In genomic region chr6:35133246-35133578, GRCm38 (mm10) we compare ENCODE assay signal across 8 mouse cellular contexts. TPM values are rescaled to one million over a fixed set of nuclear protein-coding genes. Genes with fewer than 3 reads are reported as not detected.
A peak's percentile ranks its signal among the peaks of the same experiment; 100 is the strongest.
DNase-seq lines count a peak whose midpoint lies in the region; ATAC-seq and TF ChIP-seq lines count a peak whose summit lies in the region.

No protein-coding gene starts in this region.

- no peaks in the 10 kb centered on the region for H3K27me3 ChIP-seq in heart, postnatal 0 days (ENCODE audit: control insufficient read depth, insufficient read depth, low read length)
- no peaks in the 10 kb centered on the region for H3K27me3 ChIP-seq in hindbrain, postnatal 0 days (ENCODE audit: insufficient read depth, low read length)
- no peaks in the 10 kb centered on the region for H3K27me3 ChIP-seq in midbrain, embryonic 14.5 days (ENCODE audit: control insufficient read depth, insufficient read depth, low read length)

- peak overlapping the region; percentile 92 for H3K27ac ChIP-seq in heart, postnatal 0 days (ENCODE audit: low read depth)
- H3K27ac ChIP-seq in brown adipose tissue, adult 24 weeks (replicated peaks; ENCODE audit: low read depth, low read length): peak overlapping the region; percentile 92
- peak overlapping the region; percentile 82 for H3K27ac ChIP-seq in hindbrain, postnatal 0 days
- peak overlapping the region; percentile 89 for H3K27ac ChIP-seq in midbrain, embryonic 14.5 days (replicated peaks; ENCODE audit: low read depth, low read length)

- peak; percentile 44 for DNase-seq in heart, postnatal 0 days (ENCODE audit: low spot score)
- no peak for DNase-seq in heart, adult 11 months
- DNase-seq in hindbrain, postnatal 0 days (ENCODE audit: low spot score): no peak
- no peak for DNase-seq in midbrain, embryonic 14.5 days
- DNase-seq in ovary, postnatal 36 days (ENCODE audit: low spot score): no peak
- no peak for DNase-seq in adrenal gland, postnatal 25 days
- no peak for DNase-seq in Muller cell, postnatal 12 days (ENCODE audit: inconsistent ontology term)

- TF ChIP-seq CTCF in heart, postnatal 0 days (IDR thresholded peaks at IDR 0.05; ENCODE audit: low read depth): no peak
- TF ChIP-seq CTCF in hindbrain, postnatal 0 days (IDR thresholded peaks at IDR 0.05; ENCODE audit: low read depth): no peak

- no peaks in the 10 kb centered on the region for H3K36me3 ChIP-seq in heart, postnatal 0 days (replicated peaks; ENCODE audit: control insufficient read depth, insufficient read depth, low read length)
- H3K36me3 ChIP-seq in hindbrain, postnatal 0 days (ENCODE audit: insufficient read depth, low read length): no peaks in the 10 kb centered on the region
- H3K36me3 ChIP-seq in midbrain, embryonic 14.5 days (ENCODE audit: control insufficient read depth, insufficient read depth, low read length): no peaks in the 10 kb centered on the region

- H3K4me2 ChIP-seq in heart, postnatal 0 days (ENCODE audit: low read depth, low read length): peak overlapping the region; percentile 93
- peak overlapping the region; percentile 83 for H3K4me2 ChIP-seq in hindbrain, postnatal 0 days (ENCODE audit: low read depth, low read length)
- H3K4me2 ChIP-seq in midbrain, embryonic 14.5 days (ENCODE audit: low read length): peak overlapping the region; percentile 74

- no peaks in the 10 kb centered on the region for H3K9me3 ChIP-seq in heart, postnatal 0 days (replicated peaks; ENCODE audit: control insufficient read depth, low read length)
- H3K9me3 ChIP-seq in hindbrain, postnatal 0 days (ENCODE audit: low read length): no peaks in the 10 kb centered on the region
- H3K9me3 ChIP-seq in midbrain, embryonic 14.5 days (ENCODE audit: control insufficient read depth, low read length): no peaks in the 10 kb centered on the region

- H3K4me1 ChIP-seq in heart, postnatal 0 days (ENCODE audit: control insufficient read depth, insufficient read depth): peaks cover 10% of the 10 kb centered on the region
- H3K4me1 ChIP-seq in brown adipose tissue, adult 24 weeks (ENCODE audit: control insufficient read depth, insufficient read depth, insufficient read length, low read length): peaks cover 6% of the 10 kb centered on the region; the same call in 1 of the 2 replicates
- peaks cover 12% of the 10 kb centered on the region; the same call in 1 of the 2 replicates for H3K4me1 ChIP-seq in hindbrain, postnatal 0 days (ENCODE audit: insufficient read depth, low read length)
- H3K4me1 ChIP-seq in midbrain, embryonic 14.5 days (ENCODE audit: control insufficient read depth, insufficient read depth, low read length): peaks cover 10% of the 10 kb centered on the region

- peak; percentile 84 for ATAC-seq in heart, postnatal 0 days (ENCODE audit: insufficient read depth, low read depth)
- peak; percentile 92 for ATAC-seq in hindbrain, postnatal 0 days
- ATAC-seq in midbrain, embryonic 14.5 days (ENCODE audit: low FRiP score, low TSS enrichment): peak; percentile 90

- WGBS in heart, postnatal 0 days: 0% methylated on average over 23 of the region's 25 CpGs
- WGBS in hindbrain, postnatal 0 days: 1% methylated on average over 23 of the region's 25 CpGs
- WGBS in midbrain, embryonic 14.5 days: 1% methylated on average over 21 of the region's 25 CpGs

- H3K9ac ChIP-seq in heart, postnatal 0 days (replicated peaks; ENCODE audit: low read depth, low read length): peak overlapping the region; percentile 84
- H3K9ac ChIP-seq in hindbrain, postnatal 0 days (replicated peaks; ENCODE audit: low read length): peak overlapping the region; percentile 64
- peak overlapping the region; percentile 82 for H3K9ac ChIP-seq in midbrain, embryonic 14.5 days (replicated peaks; ENCODE audit: low read length)

- 0 out of 2 replicates have a peak, but pooled peaks have one; percentile 33 for TF ChIP-seq EP300 in heart, postnatal 0 days (IDR thresholded peaks at IDR 0.05; ENCODE audit: low read depth)

- peak overlapping the region; percentile 90 for H3K4me3 ChIP-seq in heart, postnatal 0 days (ENCODE audit: low read depth, low read length)
- peak overlapping the region; percentile 96 for H3K4me3 ChIP-seq in brown adipose tissue, adult 24 weeks (ENCODE audit: insufficient read depth, low read depth, low read length)
- H3K4me3 ChIP-seq in hindbrain, postnatal 0 days (ENCODE audit: low read length): peak overlapping the region; percentile 75
- peak overlapping the region; percentile 67 for H3K4me3 ChIP-seq in midbrain, embryonic 14.5 days (replicated peaks; ENCODE audit: low read depth, low read length)

RNA-seq across cellular contexts. Expression of gene Cnot4, which starts 0.3 kb away (rescaled TPM):
- 10.2 and 13.3 TPM in 2 replicates for total RNA-seq in heart, postnatal 0 days (2014; rRNA removed; ENCODE audit: low replicate concordance)
- 15.0 and 17.4 TPM in 2 replicates for polyA plus RNA-seq in heart, postnatal 0 days (2015; fragmentation: Nextera tagmentation; extraction: Ambion mirVana)
- 8.6 and 12.6 TPM in 2 replicates for polyA plus RNA-seq in brown adipose tissue, adult 24 weeks (2012; ENCODE audit: insufficient read depth, insufficient read length, missing spikeins)
- 21.2 and 21.4 TPM in 2 replicates for total RNA-seq in hindbrain, postnatal 0 days (2014; rRNA removed)
- 23.5 and 24.7 TPM in 2 replicates for polyA plus RNA-seq in hindbrain, postnatal 0 days (2015; fragmentation: Nextera tagmentation; extraction: Ambion mirVana)
- 35.2 and 39.0 TPM in 2 replicates for polyA plus RNA-seq in midbrain, embryonic 14.5 days (2014; fragmentation: Nextera tagmentation; extraction: Ambion mirVana)
- 25.0 and 35.4 TPM in 2 replicates for total RNA-seq in adrenal gland, postnatal 25 days (2021)

RNA-seq across cellular contexts. Expression of gene Nup205, which starts 44.0 kb away (rescaled TPM):
- total RNA-seq in heart, postnatal 0 days (2014; rRNA removed; ENCODE audit: low replicate concordance): 34.6 and 36.7 TPM in 2 replicates
- 7.0 and 7.1 TPM in 2 replicates for polyA plus RNA-seq in heart, postnatal 0 days (2015; fragmentation: Nextera tagmentation; extraction: Ambion mirVana)
- 13.7 and 19.7 TPM in 2 replicates for polyA plus RNA-seq in brown adipose tissue, adult 24 weeks (2012; ENCODE audit: insufficient read depth, insufficient read length, missing spikeins)
- total RNA-seq in hindbrain, postnatal 0 days (2014; rRNA removed): 46.2 and 50.4 TPM in 2 replicates
- 9.4 and 10.7 TPM in 2 replicates for polyA plus RNA-seq in hindbrain, postnatal 0 days (2015; fragmentation: Nextera tagmentation; extraction: Ambion mirVana)
- polyA plus RNA-seq in midbrain, embryonic 14.5 days (2014; fragmentation: Nextera tagmentation; extraction: Ambion mirVana): 26.2 and 37.0 TPM in 2 replicates
- total RNA-seq in adrenal gland, postnatal 25 days (2021): 35.2 and 37.1 TPM in 2 replicates
